Mouse (Mus musculus) heart, embryonic 13.5 days (tissue): Measurements from ENCODE around the gene Acsm3. TPM values are rescaled to one million over a fixed set of nuclear protein-coding genes. Genes with fewer than 3 reads are reported as not detected.

Source experiments
- ATAC-seq: fragments of 200-750 bp; cut with Nextera tagmentation; 2 replicates; pipeline ENCODE4 v1.8.0; 2017; ENCODE audit warnings: moderate TSS enrichment; ENCODE audit not compliant: insufficient number of reproducible peaks, low FRiP score, low TSS enrichment; ENCODE audit errors: extremely low read depth
- H3K27ac ChIP-seq: fragments of 300-500 bp; sonication (generic); replicated peaks from 2 replicates; pipeline ENCODE4 v1.5.1; 2015; ENCODE audit warnings: moderate library complexity, mild to moderate bottlenecking, inconsistent platforms
- H3K27me3 ChIP-seq: fragments of 300-500 bp; sonication (generic); replicated peaks from 2 replicates; pipeline ENCODE4 v1.6.1; 2015; ENCODE audit warnings: mild to moderate bottlenecking, inconsistent platforms
- H3K36me3 ChIP-seq: fragments of 300-500 bp; sonication (generic); 2 replicates; pipeline ENCODE4 v1.6.1; 2015; ENCODE audit warnings: mild to moderate bottlenecking, inconsistent platforms
- H3K4me1 ChIP-seq: fragments of 300-500 bp; sonication (generic); 2 replicates; pipeline ENCODE4 v1.6.1; 2015; ENCODE audit warnings: inconsistent platforms
- H3K4me2 ChIP-seq: fragments of 300-500 bp; sonication (generic); 2 replicates; pipeline ENCODE4 v1.6.1; 2015; ENCODE audit warnings: inconsistent platforms, mild to moderate bottlenecking, moderate library complexity
- H3K4me3 ChIP-seq: fragments of 300-500 bp; sonication (generic); 2 replicates; pipeline ENCODE4 v1.5.1; 2015; ENCODE audit warnings: moderate library complexity, mild to moderate bottlenecking, inconsistent platforms
- H3K9ac ChIP-seq: fragments of 300-500 bp; sonication (generic); 2 replicates; pipeline ENCODE4 v1.6.1; 2015; ENCODE audit warnings: inconsistent platforms, mild to moderate bottlenecking, moderate library complexity
- H3K9me3 ChIP-seq: fragments of 300-500 bp; sonication (generic); 2 replicates; pipeline ENCODE4 v1.6.1; 2016; ENCODE audit warnings: inconsistent platforms
- WGBS: fragments of 180-500 bp; shearing (Covaris S2); methylation state at CpG from one replicate; pipeline ENCODE4 v1.1.7; 2015; ENCODE audit warnings: mixed read lengths; 5-methylcytosine and 5-hydroxymethylcytosine counted together
- polyA plus RNA-seq: library from polyadenylated mRNA; unstranded; fragments of >200 nt; fragmentation: Nextera tagmentation; extraction: Ambion mirVana; gene quantifications from 2 replicates; pipeline ENCODE4 v1.2.1, GENCODE M21; 2015

The Acsm3 gene
- polyA plus RNA-seq, 1 experiment from 2014 or later = not detected

DNA sequence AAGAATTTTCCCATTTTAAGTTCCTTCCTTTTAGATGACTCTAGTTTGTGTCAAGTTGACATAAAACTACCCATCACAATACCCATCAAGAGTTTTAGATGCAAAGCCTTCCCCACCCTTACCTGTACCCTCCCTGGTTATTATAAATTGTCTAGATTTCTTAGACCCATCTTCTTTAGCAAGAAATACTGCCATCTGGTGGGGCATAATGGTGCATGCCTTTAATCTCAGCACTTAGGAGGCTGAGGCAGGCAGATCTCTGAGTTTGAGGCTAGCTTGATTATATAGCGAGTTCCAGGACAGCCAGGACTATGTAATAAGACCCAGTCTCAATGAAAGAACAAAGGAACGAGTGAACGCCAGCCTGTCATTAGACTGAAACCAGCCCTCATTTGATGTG, 39.8 kb downstream of the Acsm3 start:
- Histone ChIP-seq H3K4me3 (no peak overlapping the region), H3K9me3 (no peaks in the 10 kb centered on the region), H3K9ac (no peak overlapping the region), H3K4me1 (no peaks in the 10 kb centered on the region; the same call in 1 of the 2 replicates), H3K27ac (no peak overlapping the region), H3K36me3 (peaks cover 30% of the 10 kb centered on the region), H3K27me3 (no peaks in the 10 kb centered on the region), H3K4me2 (no peak overlapping the region)
- WGBS = 90% methylated on average over 3 of the region's 3 CpGs
- no peak for ATAC-seq

DNA sequence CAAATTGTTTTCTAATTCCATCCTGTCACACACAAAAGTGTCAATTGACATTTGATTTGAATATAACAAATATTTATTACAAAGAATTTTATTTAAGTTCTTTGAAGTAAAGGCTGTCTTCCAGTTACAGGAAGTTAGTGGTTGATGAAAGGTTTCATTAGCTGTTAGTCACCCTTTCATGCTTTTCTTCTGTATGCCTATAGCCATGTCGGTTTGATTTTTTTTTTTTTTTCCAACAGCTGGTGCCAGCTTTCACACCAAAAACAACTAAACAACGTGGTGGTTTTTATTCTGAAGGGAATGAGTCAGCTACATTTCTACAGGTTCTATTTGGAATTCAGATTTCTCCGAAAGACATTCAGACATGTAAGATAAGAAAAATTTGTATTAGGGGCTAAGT, 40.3 kb downstream of the Acsm3 start:
- H3K36me3 ChIP-seq = peaks cover 33% of the 10 kb centered on the region
- H3K9ac ChIP-seq = no peak overlapping the region
- H3K27me3 ChIP-seq = no peaks in the 10 kb centered on the region
- H3K4me3 ChIP-seq = no peak overlapping the region
- no peaks in the 10 kb centered on the region for H3K4me1 ChIP-seq
- H3K27ac ChIP-seq = no peak overlapping the region
- no peak overlapping the region for H3K4me2 ChIP-seq
- WGBS = 78% methylated on average over 3 of the region's 3 CpGs
- H3K9me3 ChIP-seq = no peaks in the 10 kb centered on the region
- ATAC-seq = no peak

DNA sequence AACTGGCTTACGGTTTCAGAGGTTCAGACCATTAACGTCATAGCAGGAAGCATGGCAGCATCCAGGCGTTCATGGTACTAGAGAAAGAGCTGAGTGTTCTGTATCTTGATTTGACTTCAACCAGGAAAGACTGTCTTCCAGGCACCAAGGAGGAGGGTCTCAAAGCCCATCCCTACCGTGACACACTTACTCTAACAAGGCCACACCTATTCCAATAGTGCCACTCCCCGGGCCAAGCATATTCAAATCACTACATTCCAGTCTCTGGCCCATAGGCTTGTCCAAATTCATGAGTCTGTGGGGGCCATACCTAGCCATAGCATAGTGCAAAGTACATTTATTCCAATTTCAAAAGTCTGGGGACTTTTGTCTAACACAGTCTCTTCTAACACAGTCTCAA, 46.7 kb downstream of the Acsm3 start:
- Histone ChIP-seq H3K4me3 (no peak overlapping the region), H3K4me2 (no peak overlapping the region), H3K9ac (no peak overlapping the region), H3K4me1 (no peaks in the 10 kb centered on the region), H3K27ac (no peak overlapping the region), H3K9me3 (no peaks in the 10 kb centered on the region), H3K36me3 (peaks cover 74% of the 10 kb centered on the region), H3K27me3 (no peaks in the 10 kb centered on the region)
- 84% methylated on average over 5 of the region's 5 CpGs for WGBS
- no peak for ATAC-seq

DNA sequence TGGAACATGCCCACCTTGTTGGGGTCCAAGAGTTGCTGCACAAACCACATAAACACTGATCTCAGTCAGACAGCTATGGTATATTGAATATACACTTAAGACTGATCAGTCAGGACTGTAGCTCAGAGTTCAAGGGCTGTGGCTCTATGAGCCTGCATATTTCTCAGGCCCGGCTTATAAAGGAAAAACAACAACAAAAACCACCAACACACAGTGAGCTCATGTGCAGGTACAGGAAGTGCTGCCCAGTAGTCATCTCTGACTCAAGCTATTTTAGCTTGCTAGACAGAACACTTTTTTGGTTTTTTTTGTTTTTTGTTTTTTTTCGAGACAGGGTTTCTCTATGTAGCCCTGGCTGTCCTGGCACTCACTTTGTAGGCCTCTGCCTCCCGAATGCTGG, 48.0 kb downstream of the Acsm3 start:
- H3K36me3 ChIP-seq = peaks cover 87% of the 10 kb centered on the region
- H3K4me1 ChIP-seq = no peaks in the 10 kb centered on the region
- H3K27me3 ChIP-seq = no peaks in the 10 kb centered on the region
- no peak for ATAC-seq
- WGBS = 87% methylated on average over 3 of the region's 3 CpGs
- H3K4me2 ChIP-seq = no peak overlapping the region
- no peak overlapping the region for H3K9ac ChIP-seq
- H3K4me3 ChIP-seq = no peak overlapping the region
- no peak overlapping the region for H3K27ac ChIP-seq
- no peaks in the 10 kb centered on the region for H3K9me3 ChIP-seq

DNA sequence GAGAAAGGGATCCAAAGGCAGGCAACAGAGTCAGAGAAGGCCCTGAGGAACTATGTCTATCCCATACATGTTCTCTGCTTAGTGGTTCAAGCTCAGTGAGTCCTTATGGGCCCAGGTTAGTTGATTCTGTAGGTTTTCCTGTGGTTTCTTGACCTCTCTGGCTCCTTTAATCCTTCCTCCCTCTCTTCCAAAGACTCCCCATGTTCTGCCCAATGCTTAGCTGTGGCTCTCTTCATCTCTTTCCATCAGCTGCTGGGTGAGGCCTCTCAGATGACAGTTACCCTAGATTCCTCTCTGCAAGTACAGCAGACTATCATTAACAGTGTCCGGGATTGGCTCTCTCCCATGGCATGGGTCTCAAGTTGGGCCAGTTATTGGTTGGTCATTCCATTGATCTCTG, 74.6 kb downstream of the Acsm3 start:
- WGBS = 98% methylated on average over 1 of the region's 1 CpGs
- Histone ChIP-seq H3K36me3 (peaks cover 45% of the 10 kb centered on the region), H3K4me1 (no peaks in the 10 kb centered on the region), H3K9me3 (no peaks in the 10 kb centered on the region), H3K27ac (no peak overlapping the region), H3K9ac (no peak overlapping the region), H3K4me3 (no peak overlapping the region), H3K27me3 (no peaks in the 10 kb centered on the region), H3K4me2 (no peak overlapping the region)
- ATAC-seq = no peak

DNA sequence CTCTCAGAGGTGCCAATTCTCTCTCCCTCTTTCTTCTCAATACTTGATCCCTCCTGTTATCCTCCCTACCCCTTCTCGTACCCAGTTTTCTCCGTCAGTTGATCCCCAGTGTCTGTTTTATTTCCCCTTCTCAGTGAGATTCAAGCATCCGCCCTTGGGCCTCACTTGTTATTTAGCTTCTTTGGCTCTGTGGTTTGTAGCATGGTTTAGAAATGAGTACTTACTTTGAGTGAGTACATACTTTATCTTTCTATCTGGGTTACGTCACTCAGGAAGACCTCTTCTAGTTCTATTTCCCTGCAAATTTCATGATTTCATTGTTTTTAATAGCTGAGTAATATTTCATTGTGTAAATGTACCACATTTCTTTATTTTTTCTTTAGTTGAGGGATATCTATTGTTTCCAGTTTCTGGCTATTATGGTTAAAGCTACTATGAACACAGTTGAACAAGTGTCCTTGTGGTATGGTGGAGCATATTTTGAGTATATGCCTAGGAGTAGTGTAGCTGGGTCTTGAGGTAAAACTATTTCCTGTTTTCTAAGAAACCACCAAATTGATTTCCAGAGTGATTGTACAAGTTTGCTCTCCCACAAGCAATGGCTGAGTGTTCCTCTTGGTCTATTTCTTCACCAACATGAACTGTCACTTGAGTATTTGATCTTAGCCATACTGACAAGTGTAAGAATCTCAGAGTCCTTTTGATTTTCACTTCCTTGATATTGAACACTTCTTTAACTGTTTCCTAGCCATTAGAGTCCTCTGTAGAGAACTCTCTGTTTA, 75.5 kb downstream of the Acsm3 start:
- Histone ChIP-seq H3K4me3 (no peak overlapping the region), H3K9me3 (no peaks in the 10 kb centered on the region), H3K27ac (no peak overlapping the region), H3K27me3 (no peaks in the 10 kb centered on the region), H3K4me1 (no peaks in the 10 kb centered on the region), H3K4me2 (no peak overlapping the region), H3K9ac (no peak overlapping the region), H3K36me3 (peaks cover 43% of the 10 kb centered on the region)
- no peak for ATAC-seq
- 93% methylated on average over 4 of the region's 4 CpGs for WGBS

Other genes starting within 250 kb of the Acsm3 start
- not detected in 2 replicates for gene Acsm5, start 241.5 kb upstream of the Acsm3 start, polyA plus RNA-seq
- not detected in 2 replicates for gene Pdilt, start 237.4 kb upstream of the Acsm3 start, polyA plus RNA-seq
- gene Acsm2, start 206.6 kb upstream of the Acsm3 start, polyA plus RNA-seq = not detected in 2 replicates
- gene Acsm1, start 153.9 kb upstream of the Acsm3 start, polyA plus RNA-seq = 0.09 and 0.17 TPM in 2 replicates
- not detected in 2 replicates for gene Acsm4, start 70.9 kb upstream of the Acsm3 start, polyA plus RNA-seq
- 50.1 and 50.3 TPM in 2 replicates for gene Thumpd1, start 40.1 kb upstream of the Acsm3 start, polyA plus RNA-seq
- gene Rexo5, start 33.1 kb downstream of the Acsm3 start, polyA plus RNA-seq = 15.3 TPM in 2 replicates
- 12.9 TPM in 2 replicates for gene Eri2, start 33.1 kb downstream of the Acsm3 start, polyA plus RNA-seq
- 8.2 TPM in 2 replicates for gene Lyrm1, start 134.9 kb downstream of the Acsm3 start, polyA plus RNA-seq
- gene Dcun1d3, start 135.4 kb downstream of the Acsm3 start, polyA plus RNA-seq = 6.4 and 7.3 TPM in 2 replicates